Mouse (Mus musculus) megakaryocyte, adult 5-6 weeks (primary cell): Measurements from ENCODE around the gene Zfp942. TPM values are rescaled to one million over a fixed set of nuclear protein-coding genes. Genes with fewer than 3 reads are reported as not detected.

Experiments
- ATAC-seq: 2 replicates; pipeline ENCODE4 v1.8.0; 2016; ENCODE audit warnings: mild to moderate bottlenecking, inconsistent platforms; ENCODE audit not compliant: poor library complexity, severe bottlenecking
- total RNA-seq, 2 experiments: library from RNA; stranded (forward) in 1 of 2; stranded (reverse) in 1 of 2; fragments of 153-499, 151-499 nt in 1 of 2; fragments of 221-1000, 200-1000 nt in 1 of 2; gene quantifications; 2 replicates each; pipeline versions ENCODE4 v1.2.3 to v1.2.4; 2015 to 2017

Gene Zfp942
- total RNA-seq (2015) (25.6 and 26.1 TPM in 2 replicates), total RNA-seq (2017) (12.5 and 13.2 TPM in 2 replicates)

DNA sequence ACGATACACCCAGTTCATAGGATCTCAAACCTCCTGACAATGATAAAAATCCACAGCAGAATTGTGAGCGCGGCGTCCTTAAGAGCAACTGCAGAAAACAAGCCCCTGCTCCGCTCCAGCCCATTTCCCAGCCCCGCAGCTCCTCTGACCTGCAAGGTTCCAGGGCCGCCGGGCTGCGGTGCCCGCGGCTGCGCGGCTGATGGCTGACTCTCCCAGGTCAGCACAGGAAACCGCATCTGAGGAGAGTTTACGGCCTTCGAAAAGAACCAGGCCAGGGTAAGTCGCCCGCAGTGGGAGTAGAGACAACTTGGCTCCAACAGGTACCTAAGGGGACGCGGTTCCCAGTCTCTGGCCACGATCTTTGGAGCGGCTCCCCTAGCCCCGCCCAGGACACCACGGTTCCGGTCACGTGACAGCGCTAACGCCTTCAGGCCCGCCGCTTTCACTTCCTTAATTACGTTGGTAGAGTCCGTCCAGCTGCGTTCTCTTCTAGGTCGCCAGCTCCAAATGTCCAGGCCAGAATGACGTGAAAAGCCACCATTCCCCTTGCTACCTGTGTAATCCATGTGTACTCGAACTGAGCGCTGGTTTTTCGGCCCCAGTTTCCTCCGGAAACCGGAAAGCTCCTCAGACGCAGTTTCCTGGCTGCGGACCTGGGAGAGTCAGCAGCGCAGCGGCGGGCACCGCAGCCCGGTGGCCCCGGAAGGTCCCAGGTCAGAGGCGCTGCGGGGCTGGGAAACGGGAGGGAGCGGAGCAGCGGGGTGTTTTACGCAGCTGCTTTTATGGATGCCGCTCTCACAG lies at the start of gene Zfp942, which contains the start of gene Zfp943:
TSS of gene Zfp942 (minus strand) at position 358 of the 801 bp plus-strand sequence.
TSS of gene Zfp943 (plus strand) at position 446 of the 801 bp plus-strand sequence.
- peak; percentile 95 for ATAC-seq

DNA sequence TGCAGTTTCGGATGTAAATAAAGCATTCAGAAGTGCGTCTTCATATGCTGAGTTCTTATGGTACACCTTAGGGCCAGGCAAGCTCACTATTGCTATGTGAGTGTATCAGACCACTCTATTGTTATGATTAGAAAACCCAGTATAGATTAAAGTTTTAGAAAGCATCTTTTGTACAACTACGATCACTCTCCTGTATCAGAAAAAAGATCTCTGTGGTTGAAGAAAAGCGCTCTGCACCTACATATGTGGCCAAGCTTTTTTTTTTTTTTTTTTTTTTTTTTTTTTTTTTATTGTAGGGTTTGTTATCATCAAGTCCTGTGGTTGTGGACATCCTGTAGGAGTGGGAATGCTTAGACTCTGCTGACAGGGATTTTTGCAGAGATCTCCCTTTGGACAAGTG lies 1.0 kb upstream of the Zfp942 start:
- no peak for ATAC-seq

DNA sequence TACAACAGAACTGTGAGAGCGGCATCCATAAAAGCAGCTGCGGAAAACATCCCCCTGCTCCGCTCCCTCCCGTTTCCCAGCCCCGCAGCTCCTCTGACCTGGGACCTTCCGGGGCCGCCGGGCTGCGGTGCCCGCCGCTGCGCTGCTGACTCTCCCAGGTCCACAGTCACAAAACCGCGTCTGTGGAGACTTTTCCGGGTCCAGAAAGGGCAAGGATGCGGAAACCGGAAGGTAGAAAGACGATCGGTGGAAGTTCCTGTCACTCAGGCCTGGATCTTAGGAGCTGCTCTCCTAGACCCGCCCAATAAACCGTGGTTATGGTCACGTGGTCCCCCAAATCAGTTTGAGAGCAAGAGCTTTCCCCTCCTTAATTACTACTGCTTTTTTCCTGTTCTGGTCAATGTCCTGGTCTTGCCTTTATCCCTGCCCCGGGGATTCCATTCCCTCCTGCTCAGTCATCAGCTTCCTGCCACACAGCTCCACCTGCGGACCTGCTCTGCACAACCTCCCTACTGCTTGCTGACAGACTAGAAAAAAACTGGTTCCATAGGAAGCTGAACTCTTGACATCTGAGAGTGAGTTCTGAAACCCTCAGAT lies 52.7 kb downstream of the Zfp942 start, which contains the start of gene Zfp995:
TSS of gene Zfp995 (minus strand) at position 471 of the 597 bp plus-strand sequence.
- peak; percentile 99 for ATAC-seq

DNA sequence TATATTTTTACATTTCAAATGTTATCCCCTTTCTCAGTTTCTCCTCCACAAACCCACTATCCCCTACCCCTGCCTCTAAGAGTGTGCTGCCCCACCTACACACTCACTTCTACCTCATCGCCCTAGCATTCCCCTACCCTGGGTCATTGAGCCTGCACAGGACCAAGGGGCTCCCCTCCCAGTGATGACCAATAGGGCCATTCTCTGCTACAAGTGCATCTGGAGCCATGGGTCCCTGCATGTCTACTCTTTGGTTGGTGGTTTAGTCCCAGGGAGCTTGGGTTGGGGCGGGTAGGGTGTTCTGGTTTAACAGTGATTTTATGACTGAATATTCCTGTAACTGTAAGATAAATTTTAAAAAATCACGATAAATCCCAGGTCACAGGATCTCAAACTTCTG lies 53.2 kb downstream of the Zfp942 start:
- no peak for ATAC-seq

Other genes starting within 250 kb of the Zfp942 start
- gene Zfp229, start 231.7 kb downstream of the Zfp942 start, total RNA-seq (2015): 2.8 and 3.1 TPM in 2 replicates
- 4.0 and 4.4 TPM in 2 replicates for gene Zfp229, start 231.7 kb downstream of the Zfp942 start, total RNA-seq (2017)
- gene Zfp820, start 116.7 kb downstream of the Zfp942 start, total RNA-seq (2015): 0.47 and 1.4 TPM in 2 replicates
- gene Zfp820, start 116.7 kb downstream of the Zfp942 start, total RNA-seq (2017): 0.55 and 0.94 TPM in 2 replicates
- gene Zfp995, start 52.5 kb downstream of the Zfp942 start, total RNA-seq (2015): 15.0 and 15.5 TPM in 2 replicates
- gene Zfp995, start 52.5 kb downstream of the Zfp942 start, total RNA-seq (2017): 12.1 and 13.5 TPM in 2 replicates
- gene Zfp943, start 88 bp upstream of the Zfp942 start, total RNA-seq (2015): 24.1 and 28.3 TPM in 2 replicates
- 22.4 and 27.7 TPM in 2 replicates for gene Zfp943, start 88 bp upstream of the Zfp942 start, total RNA-seq (2017)
- gene Zfp947, start 203.7 kb upstream of the Zfp942 start, total RNA-seq (2015): 3.7 and 6.3 TPM in 2 replicates
- 3.0 and 4.7 TPM in 2 replicates for gene Zfp947, start 203.7 kb upstream of the Zfp942 start, total RNA-seq (2017)